ENCODE assay signal across 23 mouse cellular contexts in genomic region chr2:174665404-174665803, GRCm38 (mm10). TPM values are rescaled to one million over a fixed set of nuclear protein-coding genes. Genes with fewer than 3 reads are reported as not detected.
"Had no signal": no experiment of that assay in that cellular context is flagged by ENCODE, and none has a peak within 500 bp of the region (broad histone marks: within the 10 kb centered on the region; RNA-seq: fewer than 3 reads in every experiment).

No protein-coding gene starts in this region.

- H3K4me1 ChIP-seq: liver, embryonic 13.5 days had no signal

- H3K27ac ChIP-seq: layer of hippocampus, adult 2 months; limb, embryonic 10.5 days; limb, embryonic 13.5 days; liver, embryonic 13.5 days; stomach, postnatal 0 days had no signal

- H3K4me3 ChIP-seq: layer of hippocampus, adult 2 months; limb, embryonic 10.5 days; limb, embryonic 13.5 days; liver, embryonic 13.5 days had no signal

- H3K9me3 ChIP-seq: limb, embryonic 10.5 days; limb, embryonic 13.5 days; liver, embryonic 13.5 days had no signal

- H3K36me3 ChIP-seq: limb, embryonic 10.5 days; limb, embryonic 13.5 days; liver, embryonic 13.5 days had no signal

- H3K9ac ChIP-seq: limb, embryonic 13.5 days; liver, embryonic 13.5 days had no signal

- H3K4me2 ChIP-seq: limb, embryonic 13.5 days; liver, embryonic 13.5 days; midbrain, embryonic 11.5 days had no signal

- DNase-seq: kidney, adult 8-10 months; kidney, postnatal 25 days; layer of hippocampus, adult 9-11 months; liver; liver, embryonic 13.5 days; lung, adult 2 months; lung, postnatal 14 days; lung, postnatal 4 days; midbrain, embryonic 14.5 days; right cerebral cortex, adult 18-20 months; right cerebral cortex, postnatal 14 days; right cerebral cortex, postnatal 4 days; thymus, adult 18-20 months; thymus, postnatal 36 days had no signal

RNA-seq across cellular contexts. Expression of gene Zfp831, which starts 22.1 kb away (rescaled TPM):
- polyA plus RNA-seq: limb, embryonic 10.5 days; lung, embryonic 16.5 days; midbrain, embryonic 14.5 days; midbrain, postnatal 0 days; neural tube, embryonic 11.5 days; neural tube, embryonic 14.5 days; stomach, postnatal 0 days had no signal
